Mouse (Mus musculus): ENCODE results near the gene Fbn1. TPM values are rescaled to one million over a fixed set of nuclear protein-coding genes. Genes with fewer than 3 reads are reported as not detected.

Fbn1 gene
- polyA plus RNA-seq, 1 experiment from 2014 or later, result 14.8 TPM

GRCm38 (mm10) chr2:125438381-125438780 is 69.4 kb downstream of the Fbn1 start:
- H3K36me3 ChIP-seq, result no peaks in the 10 kb centered on the region

GRCm38 (mm10) chr2:125436240-125436639 is 71.6 kb downstream of the Fbn1 start:
- no peak overlapping the region for H3K4me3 ChIP-seq
- H3K9ac ChIP-seq, result no peak overlapping the region
- H3K27me3 ChIP-seq, result no peaks in the 10 kb centered on the region
- H3K4me1 ChIP-seq, result no peaks in the 10 kb centered on the region
- no peak overlapping the region for H3K4me2 ChIP-seq (replicated peaks)
- no peaks in the 10 kb centered on the region for H3K36me3 ChIP-seq
- no peak overlapping the region for H3K27ac ChIP-seq
- 78% methylated on average over 7 of the region's 7 CpGs for WGBS
- ATAC-seq (ENCODE audit: low FRiP score), result no peak
- H3K9me3 ChIP-seq (replicated peaks), result no peaks in the 10 kb centered on the region

More at GRCm38 (mm10) chr2:125438381-125438780, 69.4 kb downstream of the Fbn1 start:
- Histone ChIP-seq H3K27me3 (no peaks in the 10 kb centered on the region), H3K4me3 (no peak overlapping the region), H3K27ac (no peak overlapping the region), H3K9ac (no peak overlapping the region), H3K4me2 (replicated peaks) (no peak overlapping the region), H3K4me1 (no peaks in the 10 kb centered on the region), H3K9me3 (replicated peaks) (no peaks in the 10 kb centered on the region)
- WGBS, result 71% methylated on average over 8 of the region's 8 CpGs
- ATAC-seq (ENCODE audit: low FRiP score), result no peak

DNA sequence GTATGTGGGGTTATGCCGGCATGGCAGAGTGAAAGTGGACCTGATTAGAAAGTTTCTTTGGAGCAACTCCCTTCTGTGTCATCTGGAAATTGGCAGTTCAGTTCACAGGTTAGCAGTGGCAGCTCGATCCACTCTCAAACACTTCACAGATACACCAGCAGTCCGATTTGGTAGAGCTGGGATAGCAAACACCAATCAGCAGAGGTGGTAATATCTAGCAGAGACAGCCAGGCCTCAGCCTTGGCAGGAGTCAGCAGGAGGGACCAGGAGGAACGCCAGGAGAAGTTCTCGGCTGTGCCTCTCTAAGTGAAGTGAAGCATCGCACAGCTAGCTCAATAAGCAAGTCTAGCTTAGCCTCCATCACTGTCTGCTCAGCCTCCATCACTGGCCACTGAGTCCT is 74.3 kb downstream of the Fbn1 start:
- H3K4me2 ChIP-seq (replicated peaks), result no peak overlapping the region
- H3K27ac ChIP-seq, result no peak overlapping the region
- H3K4me1 ChIP-seq, result no peaks in the 10 kb centered on the region
- no peak for ATAC-seq (ENCODE audit: low FRiP score)
- no peak overlapping the region for H3K9ac ChIP-seq
- H3K27me3 ChIP-seq, result no peaks in the 10 kb centered on the region
- WGBS, result 91% methylated on average over 6 of the region's 6 CpGs
- no peak overlapping the region for H3K4me3 ChIP-seq
- no peaks in the 10 kb centered on the region for H3K9me3 ChIP-seq (replicated peaks)
- H3K36me3 ChIP-seq, result no peaks in the 10 kb centered on the region

- Histone ChIP-seq H3K27me3 (no peaks in the 10 kb centered on the region), H3K27ac (no peak overlapping the region), H3K4me1 (no peaks in the 10 kb centered on the region), H3K36me3 (no peaks in the 10 kb centered on the region), H3K9ac (no peak overlapping the region), H3K4me3 (no peak overlapping the region), H3K4me2 (replicated peaks) (no peak overlapping the region), H3K9me3 (replicated peaks) (no peaks in the 10 kb centered on the region)
- WGBS, result 72% methylated on average over 6 of the region's 6 CpGs
- no peak for ATAC-seq (ENCODE audit: low FRiP score)
Measured at GRCm38 (mm10) chr2:125431491-125431890, 76.3 kb downstream of the Fbn1 start.

DNA sequence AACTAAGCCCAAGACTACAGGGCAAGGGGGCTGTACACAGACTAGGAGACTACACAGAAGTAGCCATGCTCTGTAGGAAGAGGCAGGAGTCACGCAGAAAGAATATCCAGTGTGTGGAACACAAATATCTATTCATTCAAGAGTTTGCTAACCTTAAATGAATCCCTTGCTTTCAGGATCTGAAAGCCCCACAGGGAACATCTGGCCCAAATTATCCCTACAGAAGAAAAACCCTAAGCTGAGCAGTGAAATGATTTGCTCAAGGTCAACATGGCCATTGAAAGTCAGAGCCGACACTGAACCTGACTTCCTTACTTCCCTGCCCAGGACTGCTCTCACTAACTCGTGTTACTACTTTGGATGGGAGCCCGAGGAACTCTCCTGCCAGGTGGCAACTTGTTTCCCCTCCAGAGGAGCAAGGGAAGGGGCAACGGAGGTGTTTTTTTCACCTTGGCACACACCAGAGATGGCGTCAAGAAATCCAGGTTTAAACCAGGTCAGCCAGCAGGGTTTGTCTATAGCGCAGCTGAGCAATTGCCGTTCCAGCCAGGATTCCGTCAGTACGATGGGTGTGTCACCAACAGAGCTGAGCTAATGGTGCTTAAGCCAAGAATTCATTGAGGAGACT is 78.9 kb downstream of the Fbn1 start:
- no peaks in the 10 kb centered on the region for H3K9me3 ChIP-seq (replicated peaks)
- no peak overlapping the region for H3K9ac ChIP-seq
- no peaks in the 10 kb centered on the region for H3K27me3 ChIP-seq
- H3K4me3 ChIP-seq, result no peak overlapping the region
- no peak overlapping the region for H3K4me2 ChIP-seq (replicated peaks)
- no peaks in the 10 kb centered on the region for H3K36me3 ChIP-seq
- 74% methylated on average over 10 of the region's 10 CpGs for WGBS
- H3K4me1 ChIP-seq, result no peaks in the 10 kb centered on the region
- no peak overlapping the region for H3K27ac ChIP-seq
- no peak for ATAC-seq (ENCODE audit: low FRiP score)

DNA sequence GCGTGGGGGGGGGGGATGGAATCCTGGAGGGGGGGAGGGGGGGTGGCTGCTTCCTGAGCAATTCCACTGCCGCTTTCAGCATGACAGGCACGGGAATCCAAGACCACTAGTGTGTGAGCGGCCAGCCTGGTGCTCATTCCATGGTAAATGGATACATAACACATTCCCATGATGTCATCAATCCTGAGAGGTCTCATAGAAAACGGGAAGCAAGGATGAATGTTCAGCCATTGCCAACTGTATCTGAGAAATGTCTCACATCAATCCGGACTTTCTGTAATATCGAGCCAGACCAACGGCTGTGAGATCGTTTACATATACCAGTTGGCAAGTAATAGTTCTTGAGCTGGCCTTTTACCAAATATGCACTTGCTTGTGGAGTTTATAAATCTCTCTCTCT is 87.2 kb downstream of the Fbn1 start:
- Histone ChIP-seq H3K4me1 (no peaks in the 10 kb centered on the region), H3K27me3 (no peaks in the 10 kb centered on the region), H3K4me2 (replicated peaks) (no peak overlapping the region), H3K9ac (no peak overlapping the region), H3K27ac (no peak overlapping the region), H3K4me3 (no peak overlapping the region), H3K36me3 (no peaks in the 10 kb centered on the region), H3K9me3 (replicated peaks) (no peaks in the 10 kb centered on the region)
- WGBS, result 81% methylated on average over 9 of the region's 9 CpGs
- ATAC-seq (ENCODE audit: low FRiP score), result no peak

DNA sequence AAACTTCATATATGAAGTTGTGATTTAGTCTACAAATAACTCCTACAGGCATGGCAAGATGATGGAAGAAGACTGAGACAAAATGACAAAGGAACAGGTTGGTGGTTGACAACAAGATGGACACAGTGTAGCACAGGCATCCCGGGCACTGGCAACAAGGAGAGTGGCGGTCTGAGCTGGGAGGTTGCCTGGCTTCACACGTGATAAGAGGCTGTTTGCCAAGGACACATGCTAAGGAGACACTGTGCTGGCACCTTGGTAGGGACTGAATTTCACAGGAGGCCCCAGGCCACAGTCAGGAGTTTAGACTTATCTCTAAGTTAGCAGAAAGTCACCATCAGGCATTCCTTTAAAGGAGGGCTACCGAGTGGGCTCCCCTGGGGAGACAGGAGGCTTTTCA is 88.1 kb downstream of the Fbn1 start:
- Histone ChIP-seq H3K9ac (no peak overlapping the region), H3K4me3 (no peak overlapping the region), H3K9me3 (replicated peaks) (no peaks in the 10 kb centered on the region), H3K36me3 (no peaks in the 10 kb centered on the region), H3K4me2 (replicated peaks) (no peak overlapping the region), H3K4me1 (no peaks in the 10 kb centered on the region), H3K27ac (no peak overlapping the region), H3K27me3 (no peaks in the 10 kb centered on the region)
- WGBS, result 85% methylated on average over 4 of the region's 4 CpGs
- no peak for ATAC-seq (ENCODE audit: low FRiP score)

DNA sequence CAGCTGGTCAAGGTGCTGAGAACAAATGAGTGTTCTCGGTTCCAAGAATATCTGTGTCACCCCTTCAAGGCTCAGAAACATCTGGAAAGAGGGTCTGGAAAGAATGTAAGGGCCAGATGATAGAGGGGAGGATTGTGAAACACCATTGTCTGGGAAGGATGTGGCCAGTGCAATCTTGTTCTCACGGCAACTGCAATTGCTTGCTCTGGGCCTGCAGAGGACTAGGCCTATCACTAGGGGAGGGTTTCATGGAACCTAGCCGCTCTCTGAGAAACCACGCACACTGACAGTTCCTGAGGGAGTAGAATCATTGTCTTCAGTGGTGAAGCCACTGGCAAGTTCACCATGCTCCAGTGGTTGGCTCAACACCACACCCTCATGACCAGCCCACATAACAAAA is 89.2 kb downstream of the Fbn1 start:
- Histone ChIP-seq H3K4me1 (no peaks in the 10 kb centered on the region), H3K4me2 (replicated peaks) (no peak overlapping the region), H3K27me3 (no peaks in the 10 kb centered on the region), H3K9me3 (replicated peaks) (no peaks in the 10 kb centered on the region), H3K27ac (no peak overlapping the region), H3K9ac (no peak overlapping the region), H3K36me3 (no peaks in the 10 kb centered on the region), H3K4me3 (no peak overlapping the region)
- WGBS, result 81% methylated on average over 4 of the region's 4 CpGs
- ATAC-seq (ENCODE audit: low FRiP score), result no peak

DNA sequence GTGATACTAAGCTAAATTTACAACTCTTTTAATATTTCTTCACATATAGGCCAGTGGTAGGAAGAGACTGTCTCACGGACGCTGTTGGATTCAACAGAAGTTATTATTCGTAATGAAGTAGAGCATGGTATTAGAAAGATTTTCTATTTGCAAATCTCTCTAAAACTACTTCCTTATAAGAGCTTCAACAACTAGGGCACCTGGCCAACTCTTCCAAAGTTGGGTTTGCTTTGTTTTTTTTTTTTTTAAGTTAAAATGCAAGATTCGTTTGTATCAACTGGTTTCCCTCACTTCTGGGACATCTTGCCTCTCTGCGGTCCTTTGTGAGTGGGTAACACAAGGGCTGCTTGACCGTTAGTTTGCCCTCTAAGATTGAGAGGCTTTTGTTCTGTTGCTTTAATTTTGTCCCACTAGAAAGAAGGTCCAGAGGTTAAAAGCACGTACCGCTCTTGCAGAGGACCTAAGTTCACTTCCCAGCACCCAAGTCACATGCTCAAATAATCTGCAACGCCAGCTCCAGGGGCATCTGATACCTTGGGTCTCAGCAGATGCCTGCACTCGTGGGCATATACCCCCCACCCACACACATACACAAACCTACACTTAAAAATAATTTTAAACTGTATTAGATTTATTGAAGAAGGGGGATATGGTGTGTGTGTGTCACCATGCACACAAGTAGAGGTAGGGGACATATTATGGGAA is 91.1 kb downstream of the Fbn1 start:
- no peak overlapping the region for H3K4me3 ChIP-seq
- no peak overlapping the region for H3K4me2 ChIP-seq (replicated peaks)
- H3K36me3 ChIP-seq, result no peaks in the 10 kb centered on the region
- ATAC-seq (ENCODE audit: low FRiP score), result no peak
- H3K27ac ChIP-seq, result no peak overlapping the region
- no peaks in the 10 kb centered on the region for H3K4me1 ChIP-seq
- no peaks in the 10 kb centered on the region for H3K9me3 ChIP-seq (replicated peaks)
- H3K9ac ChIP-seq, result no peak overlapping the region
- no peaks in the 10 kb centered on the region for H3K27me3 ChIP-seq
- 78% methylated on average over 10 of the region's 10 CpGs for WGBS

GRCm38 (mm10) chr2:125412351-125412750 is 95.4 kb downstream of the Fbn1 start:
- H3K9me3 ChIP-seq (replicated peaks), result no peaks in the 10 kb centered on the region
- no peaks in the 10 kb centered on the region for H3K4me1 ChIP-seq

DNA sequence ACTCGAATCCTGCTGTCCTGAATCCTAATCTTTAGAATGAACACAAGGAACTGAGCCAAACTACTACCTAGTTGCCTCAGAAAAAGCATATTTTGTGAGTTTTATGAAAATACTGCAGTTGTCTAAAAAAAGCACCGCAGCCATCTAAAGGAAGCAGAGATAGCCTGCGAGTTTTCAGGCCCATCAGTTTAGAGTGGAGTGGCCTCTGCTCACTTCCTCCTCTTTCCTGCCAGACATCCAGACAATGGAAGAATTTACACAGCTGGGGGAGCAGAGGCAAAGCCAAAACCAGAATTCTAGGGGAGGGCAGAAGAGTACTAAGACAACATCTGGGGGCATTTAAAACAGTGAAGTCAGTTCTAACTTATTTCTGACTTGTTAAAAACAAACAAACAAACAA is 96.0 kb downstream of the Fbn1 start:
- Histone ChIP-seq H3K27ac (no peak overlapping the region), H3K4me3 (no peak overlapping the region), H3K4me1 (no peaks in the 10 kb centered on the region), H3K4me2 (replicated peaks) (no peak overlapping the region), H3K9me3 (replicated peaks) (no peaks in the 10 kb centered on the region), H3K9ac (no peak overlapping the region), H3K27me3 (no peaks in the 10 kb centered on the region), H3K36me3 (no peaks in the 10 kb centered on the region)
- no peak for ATAC-seq (ENCODE audit: low FRiP score)
- WGBS, result 83% methylated on average over 3 of the region's 3 CpGs

More at GRCm38 (mm10) chr2:125412351-125412750, 95.4 kb downstream of the Fbn1 start:
- Histone ChIP-seq H3K27me3 (no peaks in the 10 kb centered on the region), H3K4me2 (replicated peaks) (no peak overlapping the region), H3K4me3 (no peak overlapping the region), H3K27ac (no peak overlapping the region), H3K36me3 (no peaks in the 10 kb centered on the region), H3K9ac (no peak overlapping the region)
- ATAC-seq (ENCODE audit: low FRiP score), result no peak
- WGBS, result 93% methylated on average over 15 of the region's 15 CpGs

DNA sequence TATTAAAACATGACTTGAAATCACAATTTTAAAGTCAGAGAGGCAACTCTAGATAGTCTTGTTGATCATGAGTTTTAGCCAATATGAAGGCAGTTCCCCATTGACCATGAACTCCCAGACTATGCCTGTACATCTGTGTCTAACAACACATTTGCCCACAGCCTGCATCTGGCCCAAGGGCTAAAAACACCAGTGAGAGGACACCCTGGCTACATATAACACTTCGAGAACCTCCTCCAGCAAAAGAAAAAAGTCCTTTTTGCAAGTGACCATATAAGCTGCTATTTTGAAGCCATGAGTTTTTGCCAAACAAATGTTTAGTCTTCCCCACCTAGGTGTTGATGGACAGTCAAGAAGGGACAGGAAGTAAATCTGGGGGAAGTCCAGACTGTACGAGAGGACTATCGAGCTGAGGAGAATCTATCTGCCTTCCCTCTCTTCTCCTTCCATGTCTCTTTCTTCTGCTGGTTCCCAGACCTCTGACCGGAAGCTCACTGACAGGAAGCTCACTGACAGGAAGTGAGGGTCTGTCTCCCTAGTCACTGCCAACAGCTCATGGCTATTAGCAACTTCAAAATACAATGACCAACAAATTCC is 103.2 kb downstream of the Fbn1 start:
- 90% methylated on average over 4 of the region's 4 CpGs for WGBS
- H3K36me3 ChIP-seq, result no peaks in the 10 kb centered on the region

GRCm38 (mm10) chr2:125402276-125402675 is 105.5 kb downstream of the Fbn1 start:
- 59% methylated on average over 1 of the region's 1 CpGs for WGBS
- H3K9me3 ChIP-seq (replicated peaks), result no peaks in the 10 kb centered on the region
- no peak overlapping the region for H3K27ac ChIP-seq
- H3K4me2 ChIP-seq (replicated peaks), result no peak overlapping the region
- no peak for ATAC-seq (ENCODE audit: low FRiP score)
- no peaks in the 10 kb centered on the region for H3K27me3 ChIP-seq
- H3K9ac ChIP-seq, result no peak overlapping the region
- no peaks in the 10 kb centered on the region for H3K4me1 ChIP-seq
- no peak overlapping the region for H3K4me3 ChIP-seq
- no peaks in the 10 kb centered on the region for H3K36me3 ChIP-seq

More for the DNA sequence above, 103.2 kb downstream of the Fbn1 start:
- Histone ChIP-seq H3K4me1 (no peaks in the 10 kb centered on the region), H3K27ac (no peak overlapping the region), H3K9me3 (replicated peaks) (no peaks in the 10 kb centered on the region), H3K27me3 (no peaks in the 10 kb centered on the region), H3K4me3 (no peak overlapping the region), H3K9ac (no peak overlapping the region), H3K4me2 (replicated peaks) (no peak overlapping the region)
- ATAC-seq (ENCODE audit: low FRiP score), result no peak

Data from hindbrain, embryonic 12.5 days (tissue).